Mouse (Mus musculus): Measurements from ENCODE around the gene Ache. TPM values are rescaled to one million over a fixed set of nuclear protein-coding genes. Genes with fewer than 3 reads are reported as not detected.
"Not testable (repeated sequence)": the region's sequence is repeated elsewhere in the genome, so short reads cannot be mapped to it uniquely, and the experiment has no call there.

Ache gene
- 10 to 100 TPM; 60.1 to 64.5 TPM for total RNA-seq (2021)

- intact Hi-C loops (cut with DNase I), result loop anchor here (2.0 kb wide), 1 partner anchor 164 kb away; no protein-coding TSS in a partner anchor
- peak; percentile 80 to 83 for DNase-seq (ENCODE audit: low spot score in 2 of 2)
Observed at GRCm38 (mm10) chr5:137287032-137287952, at the start of gene Ache. Gene Ache, plus strand, starts transcription at chr5:137287519.

DNA sequence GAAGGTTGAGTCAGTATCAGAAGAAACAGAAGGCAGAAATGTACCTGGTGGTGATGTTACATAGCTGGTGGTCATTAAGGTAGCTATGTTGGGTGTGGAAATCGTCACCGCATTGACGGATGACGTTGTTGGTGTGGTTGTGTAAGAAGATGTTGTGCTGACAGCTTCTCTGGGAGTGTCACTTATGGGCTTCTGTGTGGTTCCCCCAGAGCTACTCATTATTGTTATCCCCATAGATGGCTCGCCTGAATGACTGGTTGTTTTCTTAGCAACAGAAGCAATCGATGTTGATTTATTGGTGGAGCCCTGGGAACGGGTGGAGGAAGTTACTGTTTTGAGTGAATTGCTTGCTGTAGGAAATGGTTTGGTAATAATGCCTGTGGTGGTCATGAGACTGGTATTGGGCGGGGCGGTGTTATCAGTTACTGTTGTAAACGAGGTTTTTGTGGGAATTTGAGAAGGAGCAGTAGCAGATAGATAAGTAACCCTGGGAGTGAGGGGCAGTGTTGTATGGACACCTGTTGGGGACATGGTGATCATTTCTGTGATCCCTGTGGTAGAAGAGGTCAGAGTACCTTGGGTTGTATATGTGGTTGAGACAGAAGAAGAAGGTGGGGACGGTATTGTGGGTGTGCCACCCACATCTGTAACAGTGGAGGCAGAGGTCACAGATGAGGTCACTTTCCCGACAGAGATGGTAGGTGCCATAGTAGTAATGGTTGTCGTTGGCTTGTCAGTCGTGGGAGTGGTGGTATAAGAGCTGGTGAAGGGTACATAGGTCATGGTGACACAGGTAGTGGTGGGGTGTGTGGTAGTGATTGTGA is 23.2 kb upstream of the Ache start:
- DNase-seq (ENCODE audit: low spot score in 2 of 2), result no peak
- intact Hi-C loops (cut with DNase I), result no loop called here

- no peak for DNase-seq (ENCODE audit: low spot score in 2 of 2)
- intact Hi-C loops (cut with DNase I), result no loop called here
Observed at GRCm38 (mm10) chr5:137264787-137265186, 22.5 kb upstream of the Ache start.

GRCm38 (mm10) chr5:137268131-137268910 is 19.0 kb upstream of the Ache start:
- intact Hi-C loops (cut with DNase I), result no loop called here
- DNase-seq (ENCODE audit: low spot score in 2 of 2), result no peak

DNA sequence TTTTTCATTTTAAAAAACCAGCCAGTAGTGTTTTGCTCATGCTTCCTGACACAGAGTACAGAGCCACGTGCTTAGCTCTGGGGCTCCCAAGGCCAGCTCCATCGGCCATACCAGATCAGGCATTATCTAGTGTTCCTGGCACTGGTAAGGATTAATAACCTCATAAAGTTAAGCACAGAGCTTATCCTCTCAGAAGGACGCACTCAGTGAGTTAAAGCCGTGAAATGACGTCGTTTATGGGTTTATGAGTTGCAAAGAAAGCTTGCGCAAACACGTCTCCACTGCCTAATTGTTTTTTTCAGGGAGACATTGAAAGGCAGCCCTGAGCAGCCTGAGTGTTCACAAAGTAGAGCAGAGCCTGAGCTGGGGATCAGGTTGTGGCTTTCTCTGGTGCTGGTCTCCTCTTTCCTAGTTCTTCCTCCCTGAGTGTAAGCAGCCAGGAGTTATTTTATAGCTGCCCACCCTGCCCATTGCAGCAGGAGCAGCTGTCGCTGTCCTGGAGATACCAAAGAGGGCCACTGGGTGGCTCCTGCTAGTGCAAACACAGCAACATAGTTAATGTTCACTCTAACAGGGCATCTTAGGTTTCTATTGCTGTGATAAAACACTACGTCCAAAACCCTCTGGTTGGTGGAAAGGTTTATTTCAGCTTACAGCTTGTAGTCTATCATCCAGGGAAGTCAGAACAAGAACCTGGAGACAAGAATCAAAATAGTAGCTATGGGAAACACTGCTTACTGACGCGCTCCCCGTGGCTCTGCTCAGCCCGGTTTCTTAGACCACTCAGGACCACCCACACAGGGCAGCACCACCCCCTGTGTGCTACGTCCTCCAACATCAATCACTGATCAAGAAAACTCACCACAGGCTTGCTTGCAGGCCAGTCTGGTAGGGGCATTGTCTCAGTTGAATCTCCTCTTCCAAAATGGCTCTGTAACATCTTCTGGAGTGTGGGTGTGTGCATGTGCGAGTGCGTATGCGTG is 9.7 kb upstream of the Ache start:
- intact Hi-C loops (cut with DNase I), result no loop called here
- no peak for DNase-seq (ENCODE audit: low spot score in 2 of 2)

DNA sequence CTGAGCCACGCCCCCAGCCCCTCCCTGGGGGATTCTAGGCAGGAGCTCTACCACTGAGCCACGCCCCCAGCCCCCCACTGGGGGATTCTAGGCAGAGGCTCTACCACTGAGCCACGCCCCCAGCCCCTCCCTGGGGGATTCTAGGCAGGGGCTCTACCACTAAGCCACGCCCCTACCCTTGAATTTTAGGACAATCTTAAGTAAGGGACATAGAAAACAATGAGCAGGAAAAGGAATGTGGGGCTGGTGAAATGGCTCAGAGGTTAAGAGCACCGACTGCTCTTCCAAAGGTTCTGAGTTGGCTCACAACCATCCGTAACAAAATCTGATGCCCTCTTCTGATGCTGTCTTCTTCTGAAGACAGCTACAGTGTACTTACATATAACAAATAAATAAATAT is 2.9 kb upstream of the Ache start:
- intact Hi-C loops (cut with DNase I); DNase-seq (ENCODE audit: low spot score in 2 of 2): not testable (repeated sequence)

GRCm38 (mm10) chr5:137285045-137285444 is 2.3 kb upstream of the Ache start:
- intact Hi-C loops (cut with DNase I), result no loop called here
- DNase-seq (ENCODE audit: low spot score in 2 of 2), result no peak

- DNase-seq (ENCODE audit: low spot score in 2 of 2), result no peak
- intact Hi-C loops (cut with DNase I), result loop anchor here (1.0 to 2.0 kb wide), 2 partner anchors 155 to 163 kb away; no protein-coding TSS in a partner anchor
Observed at GRCm38 (mm10) chr5:137285986-137286385, 1.3 kb upstream of the Ache start.

DNA sequence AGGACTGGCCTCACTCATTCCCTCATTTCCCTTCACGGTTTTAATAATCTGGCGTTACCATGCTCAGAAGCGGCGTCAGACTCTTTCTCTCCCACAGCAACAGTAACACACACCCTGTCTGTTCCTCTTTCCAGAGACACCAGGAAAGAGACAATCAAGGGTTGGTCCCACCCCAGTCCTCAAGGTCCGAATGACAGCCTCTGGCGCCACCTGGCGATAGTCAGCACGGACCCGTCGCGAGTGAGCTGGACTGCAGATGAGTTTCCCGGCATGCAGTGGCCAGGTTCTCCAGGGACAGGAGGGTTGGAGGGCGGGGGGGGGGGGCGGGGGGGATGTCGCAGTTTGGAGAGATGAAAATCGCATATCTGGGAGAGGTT is 676 bp upstream of the Ache start:
- intact Hi-C loops (cut with DNase I), result loop anchor here (1.0 to 2.0 kb wide), 2 partner anchors 155 to 164 kb away; no protein-coding TSS in a partner anchor

GRCm38 (mm10) chr5:137287953-137288743 is 829 bp downstream of the Ache start:
- DNase-seq (ENCODE audit: low spot score in 2 of 2), result peak; percentile 65 to 78
- intact Hi-C loops (cut with DNase I), result loop anchor here (2.0 kb wide), 2 partner anchors 19 to 165 kb away; partner anchors contain the start of gene Srrt

More for the DNA sequence above, 676 bp upstream of the Ache start:
- DNase-seq (ENCODE audit: low spot score in 2 of 2), result peak; percentile 87 to 90

GRCm38 (mm10) chr5:137288999-137289470 is 1.7 kb downstream of the Ache start:
- intact Hi-C loops (cut with DNase I), result loop anchor here (2.0 kb wide), 1 partner anchor 18 kb away; the partner anchor contains the start of gene Srrt
- peak; percentile 63 to 78 for DNase-seq (ENCODE audit: low spot score in 2 of 2)

DNA sequence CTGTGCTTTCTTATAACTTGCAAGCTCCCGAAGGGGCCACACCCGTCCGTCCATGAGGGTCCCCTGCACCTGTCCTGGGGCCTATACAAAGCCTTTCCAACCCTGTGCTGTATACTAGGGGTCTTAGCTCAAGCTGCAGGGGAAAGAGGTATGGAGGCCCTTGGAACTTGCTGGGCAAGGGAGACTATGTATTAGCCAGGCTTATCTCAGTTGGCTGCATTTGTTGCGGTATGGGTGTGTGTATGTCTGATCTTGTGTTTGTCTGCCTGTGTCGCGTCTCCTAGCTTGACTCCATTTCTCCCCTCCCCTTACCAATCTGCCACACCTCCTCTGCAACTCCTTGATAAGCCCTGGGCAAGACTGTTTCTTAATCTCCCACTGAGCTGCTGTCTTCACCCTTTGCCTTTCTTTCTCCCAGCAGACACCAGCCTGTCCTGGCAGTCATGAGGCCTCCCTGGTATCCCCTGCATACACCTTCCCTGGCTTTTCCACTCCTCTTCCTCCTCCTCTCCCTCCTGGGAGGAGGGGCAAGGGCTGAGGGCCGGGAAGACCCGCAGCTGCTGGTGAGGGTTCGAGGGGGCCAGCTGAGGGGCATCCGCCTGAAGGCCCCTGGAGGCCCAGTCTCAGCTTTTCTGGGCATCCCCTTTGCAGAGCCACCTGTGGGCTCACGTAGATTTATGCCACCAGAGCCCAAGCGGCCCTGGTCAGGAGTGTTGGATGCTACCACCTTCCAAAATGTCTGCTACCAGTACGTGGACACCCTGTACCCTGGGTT is 2.5 kb downstream of the Ache start:
- intact Hi-C loops (cut with DNase I), result loop anchor here (2.0 to 5.0 kb wide), 2 partner anchors 17 to 257 kb away; partner anchors contain the start of gene Srrt
- DNase-seq (ENCODE audit: low spot score in 2 of 2), result no peak

GRCm38 (mm10) chr5:137290677-137291076 is 3.4 kb downstream of the Ache start:
- intact Hi-C loops (cut with DNase I), result loop anchor here (5.0 kb wide), 1 partner anchor 258 kb away; no protein-coding TSS in a partner anchor
- DNase-seq (ENCODE audit: low spot score in 2 of 2), result peak in 1 of 2 experiments; percentile 28

DNA sequence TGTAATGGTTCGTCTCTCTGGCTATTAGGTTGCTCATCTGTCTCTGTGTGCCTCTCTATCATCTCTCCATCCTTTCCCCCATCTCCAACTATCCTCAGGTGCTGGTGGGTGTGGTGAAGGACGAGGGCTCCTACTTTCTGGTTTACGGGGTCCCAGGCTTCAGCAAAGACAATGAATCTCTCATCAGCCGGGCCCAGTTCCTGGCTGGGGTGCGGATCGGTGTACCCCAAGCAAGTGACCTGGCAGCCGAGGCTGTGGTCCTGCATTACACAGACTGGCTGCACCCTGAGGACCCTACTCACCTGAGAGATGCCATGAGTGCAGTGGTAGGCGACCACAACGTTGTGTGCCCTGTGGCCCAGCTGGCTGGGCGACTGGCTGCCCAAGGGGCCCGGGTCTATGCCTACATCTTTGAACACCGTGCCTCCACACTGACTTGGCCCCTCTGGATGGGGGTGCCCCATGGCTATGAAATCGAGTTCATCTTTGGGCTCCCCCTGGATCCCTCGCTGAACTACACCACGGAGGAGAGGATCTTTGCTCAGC is 4.1 kb downstream of the Ache start:
- no peak for DNase-seq (ENCODE audit: low spot score in 2 of 2)
- intact Hi-C loops (cut with DNase I), result loop anchor here (5.0 kb wide), 1 partner anchor 259 kb away; no protein-coding TSS in a partner anchor

GRCm38 (mm10) chr5:137293282-137293681 is 6.0 kb downstream of the Ache start:
- intact Hi-C loops (cut with DNase I), result loop anchor here (5.0 kb wide), 1 partner anchor 261 kb away; no protein-coding TSS in a partner anchor
- peak; percentile 75 to 83 for DNase-seq (ENCODE audit: low spot score in 2 of 2)

Measured in left cerebral cortex, postnatal 36 days (tissue).